Mouse (Mus musculus) adrenal gland, postnatal 4 days (tissue): ENCODE measurements around the gene Prrxl1. TPM values are rescaled to one million over a fixed set of nuclear protein-coding genes. Genes with fewer than 3 reads are reported as not detected.

Experiments
- total RNA-seq, 2 experiments: library from RNA; stranded (reverse); gene quantifications; 2 replicates each; pipeline ENCODE4 v1.2.3; 2021

Prrxl1 gene
- total RNA-seq, 2 experiments from 2014 or later: 0.93 to 1.0 TPM

Other genes starting within 250 kb of the Prrxl1 start
- not detected for gene 1700024G13Rik, start 211.0 kb upstream of the Prrxl1 start, total RNA-seq
- gene Slc18a3, start 134.6 kb upstream of the Prrxl1 start, total RNA-seq: under 1 TPM; 0.34 to 0.36 TPM
- under 1 TPM in 1 of 2 experiments, not detected in 1; 0.34 TPM for gene Chat, start 133.4 kb upstream of the Prrxl1 start, total RNA-seq
- 10 to 100 TPM; 12.1 to 13.0 TPM for gene Ercc6, start 85.9 kb upstream of the Prrxl1 start, total RNA-seq
- 1 to 10 TPM; 1.5 to 4.6 TPM for gene 3425401B19Rik, start 85.9 kb downstream of the Prrxl1 start, total RNA-seq
- gene Tmem273, start 186.6 kb downstream of the Prrxl1 start, total RNA-seq: 1 to 10 TPM in 1 of 2 experiments, under 1 TPM in 1; 0.73 to 1.2 TPM
- gene Fam170b, start 234.6 kb downstream of the Prrxl1 start, total RNA-seq: not detected